Mouse (Mus musculus): ENCODE measurements at regions not wholly inside any gene's neighbourhood (a gene's known extent, or its start where the extent isn't known, plus 50 kb on each side); places are given as distances from the start of the nearest gene placed in this dataset.

DNA sequence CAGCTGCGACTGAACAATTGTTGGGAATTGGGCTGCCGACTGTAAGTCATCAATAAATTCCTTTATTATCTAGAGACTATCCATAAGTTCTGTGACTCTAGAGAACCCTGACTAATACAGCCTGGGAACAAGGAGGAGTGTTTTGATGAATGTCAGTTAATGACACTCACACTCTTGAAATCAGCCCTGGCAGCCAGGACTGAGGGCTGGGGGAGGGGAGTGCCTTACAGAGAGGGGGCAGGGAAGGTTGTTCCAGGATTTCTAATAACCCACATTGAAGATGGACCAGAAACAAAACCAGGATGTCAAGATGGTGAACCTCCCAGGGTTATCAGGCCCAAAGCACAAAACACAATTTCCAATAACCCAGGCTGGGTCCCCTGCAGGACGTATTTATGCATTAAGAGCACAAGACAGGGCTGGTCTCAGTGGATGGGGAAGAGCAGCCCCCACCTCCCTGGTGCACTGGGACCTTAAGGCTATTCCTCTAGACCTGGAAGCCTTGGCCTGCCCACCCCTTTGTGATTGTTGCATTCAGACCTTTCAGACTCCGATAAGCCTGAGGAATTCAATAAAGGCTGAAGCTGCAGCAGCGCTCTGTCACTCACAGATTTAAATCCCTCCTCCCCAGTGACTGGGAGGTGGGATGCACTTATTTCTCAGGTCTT, 80.0 kb upstream of the Topaz1 start:
- ATAC-seq (ENCODE audit: insufficient number of reproducible peaks, low FRiP score, low TSS enrichment, low read depth), result no peak
- no peaks in the 10 kb centered on the region for H3K36me3 ChIP-seq
- no peak overlapping the region for H3K4me2 ChIP-seq (replicated peaks)
- 37% methylated on average over 4 of the region's 5 CpGs for WGBS
- H3K4me3 ChIP-seq (replicated peaks), result no peak overlapping the region
- no peaks in the 10 kb centered on the region for H3K4me1 ChIP-seq
- H3K27me3 ChIP-seq, result no peaks in the 10 kb centered on the region
- H3K9ac ChIP-seq, result no peak overlapping the region
- H3K9me3 ChIP-seq (replicated peaks), result no peaks in the 10 kb centered on the region
- no peak overlapping the region for H3K27ac ChIP-seq (replicated peaks)

GRCm38 (mm10) chr9:122667646-122667981, 79.5 kb upstream of the Topaz1 start:
- ATAC-seq (ENCODE audit: insufficient number of reproducible peaks, low FRiP score, low TSS enrichment, low read depth), result no peak
- H3K9me3 ChIP-seq (replicated peaks), result no peaks in the 10 kb centered on the region
- no peaks in the 10 kb centered on the region for H3K4me1 ChIP-seq
- no peak overlapping the region for H3K9ac ChIP-seq
- H3K4me2 ChIP-seq (replicated peaks), result no peak overlapping the region
- H3K36me3 ChIP-seq, result no peaks in the 10 kb centered on the region
- 55% methylated on average over 3 of the region's 3 CpGs for WGBS
- no peak overlapping the region for H3K27ac ChIP-seq (replicated peaks)
- no peak overlapping the region for H3K4me3 ChIP-seq (replicated peaks)
- no peaks in the 10 kb centered on the region for H3K27me3 ChIP-seq

- ATAC-seq (ENCODE audit: insufficient number of reproducible peaks, low FRiP score, low TSS enrichment, low read depth), result no peak
- no peak overlapping the region for H3K4me2 ChIP-seq (replicated peaks)
- no peaks in the 10 kb centered on the region for H3K27me3 ChIP-seq
- H3K4me1 ChIP-seq, result no peaks in the 10 kb centered on the region
- no peaks in the 10 kb centered on the region for H3K36me3 ChIP-seq
- 79% methylated on average over 3 of the region's 3 CpGs for WGBS
- no peak overlapping the region for H3K4me3 ChIP-seq (replicated peaks)
- H3K9ac ChIP-seq, result no peak overlapping the region
- H3K27ac ChIP-seq (replicated peaks), result no peak overlapping the region
- no peaks in the 10 kb centered on the region for H3K9me3 ChIP-seq (replicated peaks)
These were observed 73.4 kb upstream of the Topaz1 start for GRCm38 (mm10) chr9:122673777-122674176.

DNA sequence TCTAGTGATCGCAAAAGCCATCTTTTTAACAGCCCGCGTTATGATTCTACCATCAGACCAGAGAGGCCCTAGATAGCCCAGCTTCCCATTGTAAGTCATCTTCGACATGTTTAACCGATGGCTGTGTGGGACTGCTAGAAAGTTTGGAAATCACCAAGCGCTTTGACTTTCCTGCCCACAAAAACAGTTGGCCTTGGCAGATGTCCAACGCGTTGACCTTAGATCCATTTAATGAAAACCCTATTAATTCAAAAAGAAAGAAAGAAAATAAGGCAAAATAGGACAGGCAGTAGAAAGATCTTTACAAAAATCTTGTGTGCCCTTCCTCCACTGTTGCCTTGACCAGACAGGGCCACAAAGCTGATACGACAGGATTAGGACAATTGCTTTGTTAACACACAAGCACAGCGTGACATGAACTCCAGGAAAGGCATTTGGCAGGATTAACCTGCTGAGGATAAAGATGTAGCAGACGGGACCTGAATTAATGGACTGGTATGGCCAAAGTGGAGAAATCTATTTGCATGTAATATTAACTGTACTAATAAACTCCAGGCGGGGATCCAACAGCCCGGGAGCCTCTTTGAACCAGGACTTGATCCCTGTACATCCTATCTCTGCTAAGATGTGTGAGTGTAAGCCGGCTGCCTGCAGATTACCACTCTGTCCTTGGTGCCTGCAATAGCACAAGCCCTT, 69.0 kb upstream of the Topaz1 start:
- Histone ChIP-seq H3K4me2 (replicated peaks) (no peak overlapping the region), H3K27me3 (no peaks in the 10 kb centered on the region), H3K9me3 (replicated peaks) (no peaks in the 10 kb centered on the region), H3K36me3 (no peaks in the 10 kb centered on the region), H3K4me1 (no peaks in the 10 kb centered on the region), H3K9ac (no peak overlapping the region), H3K27ac (replicated peaks) (no peak overlapping the region), H3K4me3 (replicated peaks) (no peak overlapping the region)
- no peak for ATAC-seq (ENCODE audit: insufficient number of reproducible peaks, low FRiP score, low TSS enrichment, low read depth)
- 73% methylated on average over 14 of the region's 14 CpGs for WGBS

- ATAC-seq (ENCODE audit: insufficient number of reproducible peaks, low FRiP score, low TSS enrichment, low read depth), result no peak
- H3K27me3 ChIP-seq, result no peaks in the 10 kb centered on the region
- 16% methylated on average over 4 of the region's 4 CpGs for WGBS
These were observed 60.0 kb upstream of the Topaz1 start for GRCm38 (mm10) chr9:122687170-122687569.

DNA sequence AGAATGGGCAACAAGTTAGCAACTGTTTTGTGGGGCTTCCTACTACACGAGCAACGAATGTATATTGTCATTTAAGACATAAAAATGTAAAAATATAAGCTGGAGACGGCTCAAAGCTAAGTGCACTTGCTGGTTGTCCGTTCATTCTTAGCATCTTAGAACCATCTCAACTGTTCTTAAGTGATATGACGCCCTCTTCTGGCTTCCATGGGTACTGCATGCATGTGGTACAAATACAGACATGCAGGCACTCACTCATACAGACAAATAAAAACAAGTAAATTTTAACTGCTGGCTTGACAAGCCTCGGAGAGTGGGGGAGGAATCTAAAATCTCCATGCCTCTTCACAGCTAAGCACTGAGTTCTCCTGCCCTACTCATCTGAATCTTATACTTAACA, 55.3 kb upstream of the Topaz1 start:
- H3K9me3 ChIP-seq (replicated peaks), result no peaks in the 10 kb centered on the region
- H3K9ac ChIP-seq, result no peak overlapping the region
- H3K27ac ChIP-seq (replicated peaks), result no peak overlapping the region
- no peak for ATAC-seq (ENCODE audit: insufficient number of reproducible peaks, low FRiP score, low TSS enrichment, low read depth)
- no peak overlapping the region for H3K4me3 ChIP-seq (replicated peaks)
- H3K27me3 ChIP-seq, result no peaks in the 10 kb centered on the region
- no peaks in the 10 kb centered on the region for H3K4me1 ChIP-seq
- WGBS, result 72% methylated on average over 6 of the region's 6 CpGs
- H3K4me2 ChIP-seq (replicated peaks), result no peak overlapping the region
- no peaks in the 10 kb centered on the region for H3K36me3 ChIP-seq

More at GRCm38 (mm10) chr9:122687170-122687569, 60.0 kb upstream of the Topaz1 start:
- no peaks in the 10 kb centered on the region for H3K36me3 ChIP-seq
- H3K9ac ChIP-seq, result no peak overlapping the region
- H3K9me3 ChIP-seq (replicated peaks), result no peaks in the 10 kb centered on the region
- H3K4me3 ChIP-seq (replicated peaks), result no peak overlapping the region
- H3K4me2 ChIP-seq (replicated peaks), result no peak overlapping the region
- H3K4me1 ChIP-seq, result no peaks in the 10 kb centered on the region
- H3K27ac ChIP-seq (replicated peaks), result no peak overlapping the region

DNA sequence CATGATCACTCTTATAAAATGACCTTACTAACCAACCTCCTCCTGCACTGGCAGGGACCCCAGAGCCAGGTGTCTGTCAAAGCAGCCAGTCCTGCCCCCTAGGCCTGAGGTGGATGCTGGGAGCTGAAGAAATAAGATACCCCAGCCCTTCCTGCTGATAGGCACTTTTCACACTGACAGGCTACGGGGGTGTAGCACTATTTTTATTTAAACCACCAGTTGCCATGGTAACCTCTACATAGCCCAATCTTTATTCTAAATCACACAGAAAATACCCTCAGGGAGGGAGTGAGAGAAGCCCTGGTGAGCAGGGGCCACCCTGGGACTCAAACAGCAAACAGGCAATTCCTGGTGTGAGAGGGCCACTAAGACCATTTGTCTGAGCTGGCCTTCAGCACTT, 51.4 kb upstream of the Topaz1 start:
- no peak overlapping the region for H3K4me2 ChIP-seq (replicated peaks)
- ATAC-seq (ENCODE audit: insufficient number of reproducible peaks, low FRiP score, low TSS enrichment, low read depth), result no peak
- H3K36me3 ChIP-seq, result no peaks in the 10 kb centered on the region
- no peak overlapping the region for H3K9ac ChIP-seq
- H3K9me3 ChIP-seq (replicated peaks), result no peaks in the 10 kb centered on the region
- no peaks in the 10 kb centered on the region for H3K4me1 ChIP-seq
- H3K27ac ChIP-seq (replicated peaks), result no peak overlapping the region
- no peak overlapping the region for H3K4me3 ChIP-seq (replicated peaks)
- no peaks in the 10 kb centered on the region for H3K27me3 ChIP-seq
- 4% methylated on average over 1 of the region's 1 CpGs for WGBS

Small RNA genes lying in the stretch of these regions (microRNA-seq; reads per million reads assigned to microRNA genes)
- 67.9 reads per million, percentile 49 among the genes with 10 or more reads in this experiment for gene Mir138-1 (ENCODE audit: borderline number of aligned reads)
